Mouse (Mus musculus): ENCODE measurements around the gene Elmo2. TPM values are rescaled to one million over a fixed set of nuclear protein-coding genes. Genes with fewer than 3 reads are reported as not detected.

Elmo2 gene
- total RNA-seq, 4 experiments from 2014 or later, result 22.8 to 36.2 (median 31.4) TPM

- DNase-seq, result peak; percentile 87
These were observed 38.9 kb downstream of the Elmo2 start, which contains the start of gene Slc35c2 for GRCm38 (mm10) chr2:165287202-165287984. Gene Slc35c2 (minus strand): TSS chr2:165287869.

GRCm38 (mm10) chr2:165286361-165287201 is 39.7 kb downstream of the Elmo2 start:
- DNase-seq, result no peak

GRCm38 (mm10) chr2:165285621-165286020 is 40.7 kb downstream of the Elmo2 start:
- no peak for DNase-seq

- DNase-seq, result no peak
These were observed 41.2 kb downstream of the Elmo2 start for GRCm38 (mm10) chr2:165285034-165285433.

GRCm38 (mm10) chr2:165284377-165284776 is 41.9 kb downstream of the Elmo2 start:
- no peak for DNase-seq

GRCm38 (mm10) chr2:165283644-165284043 is 42.6 kb downstream of the Elmo2 start:
- peak; percentile 49 for DNase-seq

- DNase-seq, result no peak
These were observed 44.4 kb downstream of the Elmo2 start for GRCm38 (mm10) chr2:165281779-165282311.

GRCm38 (mm10) chr2:165279351-165279750 is 46.9 kb downstream of the Elmo2 start:
- DNase-seq, result no peak

- no peak for DNase-seq
These were observed 49.0 kb downstream of the Elmo2 start for GRCm38 (mm10) chr2:165277188-165277740.

GRCm38 (mm10) chr2:165275824-165276223 is 50.5 kb downstream of the Elmo2 start:
- DNase-seq, result peak; percentile 44

- no peak for DNase-seq
These were observed 51.1 kb downstream of the Elmo2 start for GRCm38 (mm10) chr2:165275124-165275640.

GRCm38 (mm10) chr2:165273589-165273988 is 52.7 kb downstream of the Elmo2 start:
- DNase-seq, result no peak

GRCm38 (mm10) chr2:165271326-165271725 is 55.0 kb downstream of the Elmo2 start:
- no peak for DNase-seq

- DNase-seq, result no peak
These were observed 55.4 kb downstream of the Elmo2 start for GRCm38 (mm10) chr2:165270858-165271257.

GRCm38 (mm10) chr2:165266739-165267138 is 59.5 kb downstream of the Elmo2 start:
- DNase-seq, result no peak

GRCm38 (mm10) chr2:165263861-165264260 is 62.4 kb downstream of the Elmo2 start:
- DNase-seq, result no peak

GRCm38 (mm10) chr2:165262274-165262990 is 63.8 kb downstream of the Elmo2 start:
- no peak for DNase-seq

GRCm38 (mm10) chr2:165259859-165260258 is 66.4 kb downstream of the Elmo2 start:
- no peak for DNase-seq

- DNase-seq, result no peak
These were observed 68.0 kb downstream of the Elmo2 start for GRCm38 (mm10) chr2:165258321-165258720.

GRCm38 (mm10) chr2:165257151-165257834 is 69.0 kb downstream of the Elmo2 start:
- DNase-seq, result no peak

- DNase-seq, result no peak
These were observed 70.1 kb downstream of the Elmo2 start for GRCm38 (mm10) chr2:165256213-165256612.

Measured in adrenal gland, adult 8-10 months (tissue).